Mouse (Mus musculus): Measurements from ENCODE around the gene Chd1. TPM values are rescaled to one million over a fixed set of nuclear protein-coding genes. Genes with fewer than 3 reads are reported as not detected.

Gene Chd1
- polyA plus RNA-seq, 1 experiment from 2014 or later = 24.4 TPM

GRCm38 (mm10) chr17:15820761-15821160, 116.0 kb downstream of the Chd1 start:
- H3K9ac ChIP-seq (ENCODE audit: low read depth, low read length) = no peak overlapping the region
- no peaks in the 10 kb centered on the region for H3K4me1 ChIP-seq (replicated peaks; ENCODE audit: control insufficient read depth, insufficient read depth, low read length)
- ATAC-seq (replicated peaks; ENCODE audit: low FRiP score) (no peak), DNase-seq (ENCODE audit: low spot score) (no peak)
- H3K9me3 ChIP-seq (ENCODE audit: control insufficient read depth, low read length) = no peaks in the 10 kb centered on the region
- peaks cover 21% of the 10 kb centered on the region for H3K27me3 ChIP-seq (replicated peaks; ENCODE audit: control insufficient read depth, insufficient read depth, low read length)
- no peak overlapping the region for H3K4me2 ChIP-seq
- H3K4me3 ChIP-seq (ENCODE audit: low read depth, low read length) = no peak overlapping the region
- WGBS = 74% methylated on average over 10 of the region's 10 CpGs
- no peak overlapping the region for H3K27ac ChIP-seq (ENCODE audit: low read depth, low read length)
- peaks cover 2% of the 10 kb centered on the region; the same call in 1 of the 2 replicates for H3K36me3 ChIP-seq (ENCODE audit: control insufficient read depth, insufficient read depth, low read length)

GRCm38 (mm10) chr17:15821706-15822105, 116.9 kb downstream of the Chd1 start:
- DNase-seq (ENCODE audit: low spot score) = no peak
- no peaks in the 10 kb centered on the region for H3K4me1 ChIP-seq (replicated peaks; ENCODE audit: control insufficient read depth, insufficient read depth, low read length)
- WGBS = 75% methylated on average over 4 of the region's 4 CpGs

More at GRCm38 (mm10) chr17:15821706-15822105, 116.9 kb downstream of the Chd1 start:
- no peak overlapping the region for H3K27ac ChIP-seq (ENCODE audit: low read depth, low read length)
- H3K36me3 ChIP-seq (ENCODE audit: control insufficient read depth, insufficient read depth, low read length) = peaks cover 2% of the 10 kb centered on the region; the same call in 1 of the 2 replicates
- no peak overlapping the region for H3K9ac ChIP-seq (ENCODE audit: low read depth, low read length)
- H3K27me3 ChIP-seq (replicated peaks; ENCODE audit: control insufficient read depth, insufficient read depth, low read length) = peaks cover 30% of the 10 kb centered on the region
- H3K4me3 ChIP-seq (ENCODE audit: low read depth, low read length) = no peak overlapping the region
- no peak overlapping the region for H3K4me2 ChIP-seq
- ATAC-seq (replicated peaks; ENCODE audit: low FRiP score) = no peak
- H3K9me3 ChIP-seq (ENCODE audit: control insufficient read depth, low read length) = no peaks in the 10 kb centered on the region

Other genes with a start within 250 kb of the Chd1 start
- gene Psmb1, start 205.2 kb upstream of the Chd1 start, polyA plus RNA-seq (2014; fragmentation: Nextera tagmentation; extraction: Ambion mirVana) = 251 and 252 TPM in 2 replicates
- gene Tbp, start 205.1 kb upstream of the Chd1 start, polyA plus RNA-seq (2014; fragmentation: Nextera tagmentation; extraction: Ambion mirVana) = 54.3 and 56.3 TPM in 2 replicates
- 58.2 and 64.0 TPM in 2 replicates for gene Pdcd2, start 177.7 kb upstream of the Chd1 start, polyA plus RNA-seq (2014; fragmentation: Nextera tagmentation; extraction: Ambion mirVana)
- 0.70 and 1.1 TPM in 2 replicates for gene Prdm9, start 140.6 kb upstream of the Chd1 start, polyA plus RNA-seq (2014; fragmentation: Nextera tagmentation; extraction: Ambion mirVana)
- 3.6 and 5.1 TPM in 2 replicates for gene Rgmb, start 126.1 kb downstream of the Chd1 start, polyA plus RNA-seq (2014; fragmentation: Nextera tagmentation; extraction: Ambion mirVana)